Mouse (Mus musculus) left cerebral cortex, adult 8-10 months (tissue): ENCODE data around the gene Cenpb. TPM values are rescaled to one million over a fixed set of nuclear protein-coding genes. Genes with fewer than 3 reads are reported as not detected.

Experiments
- DNase-seq, 2 experiments: peaks; one replicate each; pipeline ENCODE4 v3.0.0; 2022; ENCODE audit warnings: low spot score in 2 of 2
- total RNA-seq, 4 experiments: library from RNA; stranded (reverse); gene quantifications; 2 replicates each; pipeline ENCODE4 v1.2.4; 2022

The Cenpb gene
- total RNA-seq, 4 experiments from 2014 or later: 73.8 to 80.9 (median 75.8) TPM

DNA sequence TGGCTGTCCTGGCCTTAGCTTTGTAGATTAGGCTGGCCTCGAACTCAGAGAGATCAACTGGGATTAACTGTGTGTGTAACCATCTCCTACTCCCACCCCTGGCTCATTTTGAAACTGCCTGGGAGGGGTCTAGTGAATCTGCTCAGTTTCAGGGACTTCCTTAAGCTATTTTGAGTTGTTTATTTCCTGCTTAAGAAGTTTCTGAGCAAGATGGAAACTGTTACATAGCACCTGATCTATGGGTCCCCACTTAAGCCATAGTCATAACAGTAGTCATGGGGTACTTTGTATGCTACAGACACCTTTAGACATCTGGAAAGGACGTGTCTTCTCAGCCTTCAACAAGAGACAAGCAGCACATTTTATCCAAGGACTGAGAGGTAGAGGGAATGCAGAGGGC lies 20.8 kb upstream of the Cenpb start:
- DNase-seq: no peak

DNA sequence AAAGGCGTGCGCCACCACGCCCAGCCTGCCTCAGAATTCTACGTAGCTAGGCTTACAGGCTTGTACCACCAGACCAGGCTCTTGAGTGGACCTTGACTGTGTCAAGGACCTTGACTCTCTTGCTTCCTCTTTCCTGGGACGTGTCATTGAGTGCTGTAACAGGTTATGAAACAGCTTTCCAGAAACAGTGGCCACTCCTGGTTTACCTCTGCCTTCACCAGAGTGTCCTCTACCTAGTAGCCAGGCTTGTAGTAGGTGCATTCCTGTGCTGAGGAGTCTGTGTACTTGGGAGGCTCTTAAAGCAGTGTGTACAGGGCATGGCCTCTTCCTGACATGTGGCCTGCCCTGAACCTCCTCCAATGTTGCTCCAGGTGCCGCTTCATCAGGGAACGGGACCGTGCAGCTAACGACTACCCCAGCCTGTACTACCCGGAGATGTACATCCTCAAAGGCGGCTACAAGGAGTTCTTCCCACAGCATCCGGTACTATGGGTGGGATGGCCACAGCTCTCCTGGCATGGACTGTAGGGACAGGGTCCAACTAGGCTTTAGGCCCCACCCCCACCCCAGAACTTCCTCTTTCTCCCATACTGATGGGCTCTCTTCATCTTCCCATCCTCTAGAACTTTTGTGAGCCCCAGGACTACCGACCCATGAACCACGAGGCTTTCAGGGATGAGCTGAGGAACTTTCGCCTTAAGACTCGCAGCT lies 16.9 kb upstream of the Cenpb start:
- no peak for DNase-seq

DNA sequence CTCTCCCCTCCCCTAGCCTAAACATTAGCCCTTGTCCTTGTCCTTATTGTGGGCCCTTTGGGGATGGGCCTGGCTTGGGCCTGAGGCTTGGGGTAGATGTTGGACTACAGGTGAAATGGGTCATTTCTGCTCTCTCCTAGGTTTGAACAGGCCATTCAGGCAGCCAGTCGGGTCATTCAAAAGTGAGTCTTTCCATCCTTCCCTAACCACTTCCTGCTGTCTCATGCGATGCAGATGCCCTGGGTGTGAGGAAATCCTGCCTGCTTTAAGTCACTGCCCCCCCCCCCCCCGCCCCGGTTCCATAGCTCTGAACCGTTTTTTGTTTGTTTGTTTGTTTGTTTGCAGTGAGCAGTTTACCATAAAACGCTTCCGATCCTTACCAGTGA lies 11.1 kb upstream of the Cenpb start:
- no peak for DNase-seq

DNA sequence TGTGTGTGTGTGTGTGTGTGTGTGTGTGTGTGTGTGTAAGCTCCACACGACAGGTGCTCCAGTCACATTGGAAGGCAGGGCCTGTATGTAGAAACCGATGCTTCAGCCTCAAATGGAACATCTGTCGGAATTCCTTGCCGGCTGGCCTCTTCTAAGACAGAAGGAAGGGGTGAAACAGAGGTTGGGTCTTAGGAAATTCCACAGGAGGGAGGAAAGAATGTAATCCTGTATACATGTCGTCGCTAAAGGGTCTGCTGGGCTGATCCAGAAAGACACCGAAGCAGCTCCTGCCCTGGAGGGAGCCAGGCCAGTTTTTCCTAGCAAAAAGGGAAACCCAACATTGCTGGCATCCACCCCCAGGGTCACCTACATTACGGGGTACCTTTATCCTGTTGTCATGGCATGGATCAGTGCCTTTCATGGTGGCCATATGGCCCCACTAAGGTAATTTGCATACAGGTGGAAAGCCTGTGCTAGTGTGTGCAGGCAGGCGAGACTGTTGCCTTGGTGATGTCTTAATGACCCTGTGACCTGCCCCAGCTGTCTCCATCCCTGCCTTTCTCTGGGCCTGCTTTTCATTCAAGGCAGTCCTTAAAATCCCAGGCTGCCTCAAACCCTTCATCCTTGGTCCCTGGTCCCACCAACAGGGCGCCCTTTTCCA lies 10.6 kb upstream of the Cenpb start:
- no peak for DNase-seq

DNA sequence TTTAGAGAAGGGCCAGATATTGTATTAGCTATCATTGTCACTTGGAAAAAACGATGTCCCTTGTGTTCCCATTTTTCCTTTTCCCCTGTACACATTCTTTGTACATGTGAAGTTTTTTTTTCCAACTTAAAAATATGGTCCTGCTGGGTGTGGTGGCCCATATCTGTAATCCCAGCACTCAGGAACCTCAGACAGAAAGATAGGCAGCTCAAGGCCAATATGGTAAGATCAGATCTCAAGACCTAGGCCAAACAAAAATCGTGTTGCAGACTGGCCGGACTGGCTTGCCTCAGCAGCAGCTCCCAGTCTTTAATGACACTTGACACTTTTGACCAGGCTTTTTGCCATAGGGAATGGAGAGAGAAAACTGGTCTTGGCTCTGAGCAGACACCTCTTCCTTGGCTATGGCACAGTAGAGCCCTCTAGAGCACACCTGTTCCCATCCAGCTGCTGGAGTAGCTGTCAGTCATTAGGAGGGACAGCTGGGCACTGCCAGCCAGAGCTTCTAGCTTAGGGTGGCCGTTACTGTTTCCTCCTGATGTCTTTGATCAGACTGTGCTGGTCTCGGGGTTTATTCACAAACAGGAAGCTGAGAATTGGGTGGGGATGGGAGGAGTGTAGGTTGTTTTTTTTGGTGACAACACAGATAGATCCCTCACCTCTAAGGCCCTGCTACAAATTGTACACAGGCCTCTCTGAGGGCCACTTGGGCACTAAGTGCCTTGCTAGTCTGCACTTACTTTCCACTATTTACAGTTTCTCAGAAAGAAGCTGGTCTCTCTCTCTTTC lies 9.8 kb upstream of the Cenpb start:
- DNase-seq: no peak

DNA sequence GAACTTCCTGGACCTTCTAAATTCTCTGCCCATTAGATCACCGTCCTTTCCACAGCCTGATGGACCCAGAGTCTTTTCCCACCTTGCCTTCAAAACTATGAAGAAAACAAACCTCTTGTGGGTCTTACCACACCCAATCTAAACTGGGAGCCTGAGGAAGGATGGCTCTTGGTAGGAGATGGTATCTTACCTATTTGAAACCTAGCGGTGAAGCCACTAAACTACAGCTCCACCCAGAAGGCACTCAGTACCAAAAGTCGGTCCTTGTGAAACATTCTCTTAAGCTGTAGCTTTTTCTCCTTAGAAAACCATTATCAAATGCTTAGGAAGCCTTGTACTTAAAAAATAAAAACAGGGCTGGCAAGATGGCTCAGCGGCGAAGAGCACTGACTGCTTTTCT lies 8.4 kb upstream of the Cenpb start:
- DNase-seq: no peak

DNA sequence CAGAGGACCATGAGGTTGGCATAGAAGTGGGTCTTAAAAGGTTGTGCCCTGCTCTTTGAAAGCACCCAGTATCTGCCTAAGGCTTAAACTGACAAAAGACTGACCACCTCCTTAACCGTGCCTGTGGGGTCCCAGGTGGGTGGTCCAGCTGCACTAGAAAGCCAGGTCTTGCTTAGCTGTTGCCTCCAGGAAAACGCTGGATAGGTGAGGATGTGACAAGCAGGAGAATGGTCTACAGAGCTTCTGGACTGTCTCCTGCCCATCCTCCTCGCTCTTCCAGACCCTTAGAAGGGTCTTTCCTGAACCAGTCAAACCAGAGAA lies 7.7 kb upstream of the Cenpb start:
- no peak for DNase-seq

DNA sequence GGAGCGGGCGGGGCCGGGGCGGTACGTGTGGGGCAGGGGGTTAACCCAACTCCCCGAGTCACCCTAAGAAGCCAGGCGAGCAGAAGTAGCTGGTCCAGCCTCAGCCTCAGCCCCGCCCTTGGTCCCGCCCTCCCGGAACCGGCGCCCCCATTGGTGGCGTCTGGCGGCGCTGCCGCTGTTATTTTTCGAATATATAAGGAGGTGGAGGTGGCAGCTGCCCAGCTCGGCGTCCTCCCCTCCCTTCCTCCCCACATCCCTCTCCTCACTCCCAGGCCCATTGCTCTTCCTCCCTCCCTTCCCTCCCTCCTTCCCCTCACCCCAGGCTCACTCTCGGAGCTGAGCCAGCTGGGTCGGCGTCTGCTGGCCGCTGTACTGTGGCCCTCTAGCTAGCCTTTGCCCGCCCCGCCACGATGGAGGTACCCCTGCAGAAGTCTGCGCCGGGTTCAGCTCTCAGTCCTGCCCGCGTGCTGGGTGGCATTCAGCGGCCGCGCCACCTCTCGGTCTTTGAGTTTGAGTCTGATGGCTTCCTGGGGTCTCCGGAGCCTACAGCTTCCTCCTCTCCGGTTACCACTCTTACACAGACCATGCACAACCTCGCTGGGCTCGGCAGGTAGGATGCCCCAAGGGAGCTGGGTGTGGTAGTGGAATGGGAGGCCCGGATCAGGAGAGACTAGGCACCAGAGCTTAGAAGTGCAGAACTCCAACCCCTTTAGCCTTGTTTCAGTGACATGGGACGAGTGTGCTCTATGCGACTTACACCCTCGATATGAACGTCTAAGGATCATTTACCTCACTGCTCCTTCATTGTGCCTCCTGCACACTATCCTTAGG lies 7.1 kb upstream of the Cenpb start, which contains the start of the genes Cdc25b and Spef1:
Gene Cdc25b (plus strand): TSS at position 179 of the 831 bp plus-strand sequence.
Gene Spef1 (minus strand): TSS at position 512 of the 831 bp plus-strand sequence.
- DNase-seq: peak; percentile 60 to 74

DNA sequence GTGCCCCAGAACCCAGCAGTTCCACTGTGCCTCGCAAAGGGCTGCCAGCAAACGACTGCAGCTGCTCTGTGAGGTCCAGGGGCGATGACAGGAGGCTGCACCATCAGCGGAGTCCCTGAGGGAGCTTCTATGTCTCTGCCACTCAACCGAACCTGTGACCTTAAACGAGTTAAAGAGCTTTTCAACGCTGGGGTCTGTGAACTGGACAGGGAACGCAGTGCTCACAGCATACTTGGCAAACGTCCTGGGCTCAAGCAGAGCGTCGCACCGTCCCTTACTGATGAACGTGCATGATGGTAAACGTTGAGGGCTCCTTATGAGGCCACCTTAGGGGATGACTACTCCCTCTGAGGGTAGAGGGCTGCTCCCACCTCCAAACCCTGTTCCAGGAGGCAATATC lies 6.5 kb upstream of the Cenpb start:
- no peak for DNase-seq

DNA sequence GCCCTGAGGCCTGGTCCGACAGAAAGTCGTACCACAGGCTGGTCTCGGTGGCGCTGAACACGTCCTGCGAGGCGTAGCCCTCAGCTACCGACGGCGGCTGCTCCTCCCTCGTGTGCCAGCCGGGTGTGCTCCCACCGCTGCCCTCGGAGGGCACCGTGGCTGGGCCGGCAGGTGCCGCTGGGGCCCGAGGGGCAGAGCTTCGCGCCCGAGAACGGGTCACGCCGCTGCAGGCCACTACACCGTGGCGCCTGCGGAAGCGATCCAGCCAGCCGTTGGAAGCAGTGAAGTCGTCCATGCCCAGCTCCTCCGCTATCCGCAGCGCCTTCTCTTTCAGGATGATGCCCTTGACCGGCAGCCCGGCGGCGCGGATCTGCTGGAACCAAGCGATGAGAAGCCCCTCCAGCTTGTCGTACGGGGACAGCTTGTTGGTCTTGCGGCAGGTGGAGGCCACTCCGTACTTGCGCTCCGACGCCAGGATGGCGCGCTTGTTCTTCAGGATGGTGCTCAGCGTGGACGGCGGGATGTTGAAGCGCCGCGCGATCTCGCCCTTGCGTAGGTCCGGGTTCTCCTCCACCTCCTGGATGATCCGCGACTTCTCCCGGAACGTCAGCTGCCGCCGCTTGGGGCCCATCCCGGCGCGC lies 501 bp downstream of the Cenpb start:
- DNase-seq: peak; percentile 58 to 66

DNA sequence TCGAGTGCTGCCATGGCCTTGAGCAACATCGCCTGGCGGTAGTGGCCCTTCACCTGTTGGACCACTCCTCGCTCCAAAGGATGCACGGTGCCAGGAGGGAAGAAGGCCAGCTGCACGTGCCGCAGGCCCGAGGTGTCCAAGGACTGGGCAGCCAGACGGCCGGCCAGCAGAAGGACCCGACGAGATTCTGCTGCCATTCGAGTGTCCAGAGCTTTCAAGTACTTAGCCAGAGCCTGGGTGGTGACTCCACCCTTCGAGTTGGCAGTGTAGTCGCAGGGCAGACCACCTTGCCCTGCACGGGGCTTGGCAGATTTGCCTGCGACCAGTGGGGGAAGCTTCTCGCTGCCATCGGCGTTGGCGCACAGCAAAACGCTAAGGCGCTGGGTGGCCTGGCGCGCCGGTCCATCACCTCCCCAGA lies 1.0 kb downstream of the Cenpb start:
- DNase-seq: no peak

DNA sequence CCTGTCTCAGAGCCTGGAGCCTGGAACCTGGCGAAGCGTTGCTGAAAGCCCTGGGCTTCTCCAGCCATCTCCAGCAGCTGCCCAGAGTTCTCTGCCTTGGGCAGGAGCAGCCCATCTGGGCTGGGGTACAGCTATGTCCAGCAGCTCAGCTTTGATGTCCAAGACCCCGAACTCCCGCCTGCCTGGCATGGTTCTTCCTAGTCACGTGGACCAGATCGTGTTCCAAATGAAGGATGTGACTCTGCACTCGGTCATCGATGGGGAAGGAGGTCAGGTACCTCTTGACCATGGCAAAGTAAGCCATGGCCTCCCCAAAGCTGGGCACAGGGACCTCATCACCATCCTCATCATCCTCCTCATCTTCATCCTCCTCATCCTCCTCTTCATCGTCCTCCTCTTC lies 1.9 kb downstream of the Cenpb start:
- no peak for DNase-seq

DNA sequence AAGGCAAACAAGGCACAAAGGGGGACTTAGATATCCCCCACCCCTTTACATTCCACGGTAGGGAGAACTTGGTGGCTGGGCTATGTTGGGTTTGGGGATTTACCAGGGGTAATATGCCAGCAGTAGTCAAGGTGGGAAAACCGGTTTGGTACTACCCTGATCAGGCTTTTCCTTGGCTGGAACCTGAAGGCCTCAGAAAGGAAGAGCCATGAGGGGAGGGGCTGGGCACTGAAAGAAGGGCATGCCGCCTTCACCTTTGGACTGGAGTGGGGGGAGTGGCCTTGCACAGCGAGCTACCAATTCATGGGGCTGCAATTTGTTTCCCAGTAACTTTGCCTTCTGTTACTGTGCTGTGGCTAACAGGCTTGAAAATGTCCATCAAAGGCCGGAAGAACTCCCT lies 3.4 kb downstream of the Cenpb start:
- DNase-seq: no peak

DNA sequence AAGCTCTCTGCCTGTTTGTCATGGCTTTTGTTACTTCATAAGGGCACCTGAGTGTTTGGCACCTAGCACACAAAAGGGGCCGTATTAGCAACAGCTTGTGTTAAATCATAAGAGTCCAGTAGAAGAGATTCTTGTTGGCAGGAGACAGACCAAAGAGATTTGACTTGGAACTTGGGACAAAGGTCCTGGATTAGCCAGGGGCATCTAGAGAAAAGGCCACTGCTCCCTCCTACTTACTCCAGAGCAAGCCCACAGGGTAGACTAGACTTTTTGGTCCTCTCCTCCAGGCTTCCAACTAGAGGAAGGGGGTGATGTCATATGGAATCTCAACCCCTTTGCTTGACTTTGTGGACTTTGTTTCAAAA lies 3.9 kb downstream of the Cenpb start:
- DNase-seq: no peak

DNA sequence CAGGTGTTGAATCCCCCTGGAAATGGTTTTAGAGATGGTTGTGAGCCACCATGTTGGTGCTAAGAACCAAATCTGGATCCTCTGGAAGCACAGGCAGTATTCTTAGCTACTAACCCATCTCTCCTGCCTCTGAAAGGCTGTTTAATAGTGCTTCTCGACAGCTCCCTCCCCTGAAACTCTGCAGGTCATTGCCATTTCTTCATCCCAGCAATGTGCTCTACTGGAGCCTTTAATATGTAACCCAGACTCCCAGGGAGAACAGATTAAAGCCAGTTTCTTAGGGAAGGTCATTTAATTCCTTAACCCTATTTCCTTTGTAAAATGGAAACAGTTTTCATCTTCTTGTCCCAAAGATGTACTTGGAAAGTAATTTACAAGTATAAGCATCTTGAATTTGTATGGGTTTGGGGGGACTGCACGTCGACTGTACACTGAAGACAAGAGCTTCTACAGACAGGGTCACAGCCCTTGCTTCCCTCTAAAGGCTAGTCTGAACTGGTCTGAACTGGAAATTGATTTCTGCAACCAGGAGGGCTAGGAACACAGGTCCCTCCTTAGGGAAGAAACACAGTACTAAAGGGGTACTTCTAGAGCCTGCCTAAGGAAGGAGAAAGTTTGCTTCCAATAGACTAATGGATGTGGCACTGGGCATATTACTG lies 4.5 kb downstream of the Cenpb start:
- no peak for DNase-seq

DNA sequence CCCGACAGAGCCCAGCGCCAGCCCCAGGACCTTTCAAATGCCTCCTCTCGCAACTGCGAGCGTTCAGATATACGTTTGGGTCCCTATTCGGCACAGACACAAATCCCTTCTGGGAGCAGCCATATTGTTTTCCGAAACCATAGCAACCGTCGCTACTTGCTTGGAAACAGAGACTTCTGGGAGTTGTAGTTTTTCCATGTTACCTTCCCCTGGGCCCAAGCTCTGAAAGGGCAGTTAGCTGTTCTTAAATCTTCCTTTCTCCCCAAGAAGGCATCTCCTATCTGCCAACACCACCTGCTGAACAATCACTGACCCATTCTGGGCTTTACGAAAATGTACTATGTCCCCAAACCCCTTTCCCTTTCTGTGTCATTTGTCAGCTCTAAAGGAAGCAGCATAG lies 5.2 kb downstream of the Cenpb start:
- DNase-seq: peak; percentile 58 to 66

DNA sequence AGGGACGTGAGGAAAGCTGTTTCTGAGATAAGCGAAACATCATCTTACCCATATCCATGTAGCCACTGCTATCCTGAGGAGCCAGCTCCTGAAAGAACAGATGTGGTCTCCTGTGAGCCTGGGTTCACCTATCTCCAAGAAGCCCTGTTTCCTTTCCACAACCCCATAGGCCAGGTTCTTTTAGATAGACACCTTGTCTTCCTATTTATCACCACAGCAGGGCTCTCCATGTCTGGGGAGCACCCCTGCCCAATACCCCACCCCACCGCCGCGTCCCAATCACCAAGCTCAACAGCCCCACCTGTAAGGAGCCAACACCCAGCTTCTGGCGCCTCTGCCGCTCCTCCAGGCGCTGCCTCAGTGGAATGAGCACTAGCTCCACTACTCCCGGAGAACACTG lies 7.5 kb downstream of the Cenpb start:
- no peak for DNase-seq

DNA sequence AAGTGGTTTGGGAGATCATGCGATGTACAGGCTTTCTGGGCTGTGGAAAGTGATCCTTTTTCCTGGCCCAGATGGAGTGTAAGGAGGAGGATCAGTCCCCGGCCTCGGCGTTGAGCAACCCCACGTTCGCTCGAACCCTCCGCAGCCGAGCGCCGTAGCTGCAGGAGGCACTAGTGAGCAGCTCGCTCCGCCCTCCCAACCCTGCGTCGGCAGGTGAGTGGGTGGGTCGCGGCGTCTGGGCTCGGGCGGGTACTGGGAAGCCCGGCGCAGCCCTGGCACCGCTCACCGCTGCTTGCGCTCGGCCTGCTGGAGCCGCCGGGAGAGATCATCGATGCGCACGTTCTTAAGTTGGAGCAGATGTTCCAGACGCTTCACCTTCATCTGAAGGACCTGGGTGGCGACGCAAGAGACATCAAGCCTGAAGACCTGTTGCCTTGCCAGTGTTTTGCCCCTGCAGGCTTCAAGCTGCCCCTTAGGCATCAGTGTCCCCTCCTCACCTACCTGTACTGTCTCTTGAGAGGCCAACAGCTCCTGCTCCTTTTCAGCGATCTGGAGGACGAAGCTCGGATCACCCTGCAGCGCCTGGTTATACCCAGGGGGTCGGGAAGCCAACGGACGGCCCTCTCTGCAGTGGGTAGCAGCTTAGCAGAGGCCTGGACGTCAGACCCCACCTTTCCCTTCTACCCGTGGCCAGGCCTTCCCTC lies 8.3 kb downstream of the Cenpb start:
- DNase-seq: peak; percentile 54 to 71

DNA sequence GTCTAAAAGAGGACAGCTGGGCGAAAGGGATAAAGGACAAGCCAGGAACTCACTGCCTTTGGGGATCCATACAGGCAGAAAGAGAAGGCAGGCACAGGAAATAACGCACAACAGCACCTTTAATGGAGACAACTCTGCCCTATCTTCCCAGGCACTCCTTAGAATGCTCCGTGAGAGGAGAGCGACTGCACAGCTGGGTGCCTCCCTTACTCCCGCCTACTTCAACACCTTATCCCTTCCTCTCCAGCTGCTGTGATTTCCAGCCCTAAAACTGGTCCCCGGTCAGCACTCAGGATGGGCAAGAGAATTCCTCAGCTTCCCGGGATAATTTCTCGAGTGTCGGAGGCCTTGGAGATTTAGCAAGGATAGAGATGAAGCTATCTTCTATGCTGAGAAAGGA lies 8.9 kb downstream of the Cenpb start:
- DNase-seq: no peak

DNA sequence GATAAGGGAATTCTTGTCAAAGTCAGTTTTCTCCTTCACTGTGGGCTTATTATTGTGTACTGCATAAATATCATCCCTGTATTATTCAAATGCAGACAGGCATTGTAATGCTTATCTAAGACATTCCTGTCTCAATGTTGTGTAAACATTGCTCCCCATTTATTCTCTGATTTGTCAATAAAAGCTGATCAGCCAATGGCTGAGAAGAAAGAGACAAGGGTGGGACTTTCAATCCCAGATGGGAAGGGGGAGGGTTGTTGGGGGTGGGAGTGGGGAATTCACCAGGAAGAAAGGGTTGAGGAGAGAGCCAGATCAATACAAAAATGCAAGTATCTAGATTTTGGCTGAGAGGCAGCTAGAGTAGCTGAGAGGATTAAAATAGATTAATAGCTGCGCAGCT lies 11.0 kb downstream of the Cenpb start:
- DNase-seq: no peak
